Mouse (Mus musculus) midbrain, embryonic 14.5 days (tissue): ENCODE measurements at regions not wholly inside any gene's neighbourhood (a gene's known extent, or its start where the extent isn't known, plus 50 kb on each side); places are given as distances from the start of the nearest gene placed in this dataset.
"Not testable (repeated sequence)": the region's sequence is repeated elsewhere in the genome, so short reads cannot be mapped to it uniquely, and the experiment has no call there.

Experiments used
- ATAC-seq: fragments of 200-750 bp; cut with Nextera tagmentation; 2 replicates; pipeline ENCODE4 v1.8.0; 2017; ENCODE audit warnings: moderate number of reproducible peaks, moderate library complexity; ENCODE audit not compliant: low FRiP score, low TSS enrichment
- DNase-seq: peaks from one replicate; pipeline ENCODE4 v3.0.0-alpha.2; 2015
- H3K27ac ChIP-seq: fragments of 300-500 bp; sonication (generic); replicated peaks from 2 replicates; pipeline ENCODE4 v1.5.1; 2014; ENCODE audit warnings: mild to moderate bottlenecking, low read depth, low read length, moderate library complexity
- H3K27me3 ChIP-seq: fragments of 300-500 bp; sonication (generic); 2 replicates; pipeline ENCODE4 v1.6.1; 2014; ENCODE audit warnings: low read length, control low read depth, mixed read lengths; ENCODE audit not compliant: control insufficient read depth, insufficient read depth
- H3K36me3 ChIP-seq: fragments of 300-500 bp; sonication (generic); 2 replicates; pipeline ENCODE4 v1.6.1; 2014; ENCODE audit warnings: low read length, control low read depth; ENCODE audit not compliant: control insufficient read depth, insufficient read depth
- H3K4me1 ChIP-seq: fragments of 300-500 bp; sonication (generic); 2 replicates; pipeline ENCODE4 v1.6.1; 2014; ENCODE audit warnings: mild to moderate bottlenecking, antibody characterized with exemption, low read length, control low read depth; ENCODE audit not compliant: control insufficient read depth, insufficient read depth
- H3K4me2 ChIP-seq: fragments of 300-500 bp; sonication (generic); 2 replicates; pipeline ENCODE4 v1.6.1; 2014; ENCODE audit warnings: mild to moderate bottlenecking, low read length, moderate library complexity
- H3K4me3 ChIP-seq: fragments of 300-500 bp; sonication (generic); replicated peaks from 2 replicates; pipeline ENCODE4 v1.5.1; 2014; ENCODE audit warnings: low read depth, low read length
- H3K9ac ChIP-seq: fragments of 300-500 bp; sonication (generic); replicated peaks from 2 replicates; pipeline ENCODE4 v1.6.1; 2014; ENCODE audit warnings: mild to moderate bottlenecking, low read length, moderate library complexity
- H3K9me3 ChIP-seq: fragments of 300-500 bp; sonication (generic); 2 replicates; pipeline ENCODE4 v1.6.1; 2016; ENCODE audit warnings: low read length, control low read depth, mixed read lengths; ENCODE audit not compliant: control insufficient read depth
- WGBS: fragments of 180-500 bp; shearing (Covaris S2); extraction: QIAGEN DNeasy Blood & Tissue Kit; methylation state at CpG from one replicate; pipeline ENCODE4 v1.1.7; 2014; 5-methylcytosine and 5-hydroxymethylcytosine counted together

DNA sequence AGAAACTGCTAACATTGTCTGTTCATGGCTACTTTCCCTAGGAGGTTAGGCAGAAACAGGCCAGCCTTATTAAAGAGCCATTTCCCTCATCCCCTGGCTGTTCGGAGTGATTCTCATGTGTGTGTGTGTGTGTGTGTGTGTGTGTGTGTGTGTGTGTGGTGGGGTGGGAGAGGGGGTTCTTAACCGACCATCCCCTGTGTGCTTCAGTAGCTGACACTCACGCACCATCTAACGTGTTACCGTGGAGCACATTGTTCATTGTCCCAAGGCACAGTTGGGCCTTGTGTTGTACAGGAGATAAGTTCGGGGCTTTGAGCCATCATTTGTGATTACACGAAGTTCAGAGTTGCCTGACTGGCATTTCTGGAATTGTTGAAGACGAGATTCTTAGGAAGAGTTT is 97.8 kb upstream of the Arl4c start:
- H3K9me3 ChIP-seq: no peaks in the 10 kb centered on the region
- no peak overlapping the region for H3K4me3 ChIP-seq
- 13% methylated on average over 8 of the region's 8 CpGs for WGBS
- H3K27me3 ChIP-seq: no peaks in the 10 kb centered on the region
- H3K4me1 ChIP-seq: peaks cover 16% of the 10 kb centered on the region; the same call in 1 of the 2 replicates
- no peak overlapping the region for H3K9ac ChIP-seq
- no peaks in the 10 kb centered on the region for H3K36me3 ChIP-seq
- DNase-seq: peak; percentile 24
- no peak for ATAC-seq
- no peak overlapping the region for H3K27ac ChIP-seq
- H3K4me2 ChIP-seq: no peak overlapping the region

DNA sequence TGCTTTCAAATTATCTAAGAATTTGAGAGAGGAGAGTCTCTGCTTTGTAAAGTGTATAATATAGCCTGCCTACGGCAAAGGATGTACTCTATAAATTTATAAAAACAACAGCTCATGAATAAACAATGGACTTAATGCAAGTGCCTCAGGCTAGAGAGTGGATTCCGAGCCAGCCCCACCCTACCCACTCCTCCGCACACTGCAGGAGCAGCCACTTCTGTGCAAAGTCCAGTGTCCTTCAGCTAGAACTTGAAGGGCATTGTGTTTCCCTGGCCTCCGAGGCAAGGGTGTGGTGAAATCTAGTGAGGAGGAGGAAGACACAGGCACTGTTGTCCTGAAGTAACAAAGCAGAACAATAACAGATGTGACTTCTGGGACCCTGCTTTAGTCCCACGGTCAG is 98.4 kb upstream of the Arl4c start:
- H3K27ac ChIP-seq: no peak overlapping the region
- no peaks in the 10 kb centered on the region for H3K27me3 ChIP-seq
- 33% methylated on average over 5 of the region's 5 CpGs for WGBS
- no peak overlapping the region for H3K4me2 ChIP-seq
- H3K36me3 ChIP-seq: no peaks in the 10 kb centered on the region
- DNase-seq (peak; percentile 39), ATAC-seq (no peak)
- H3K9ac ChIP-seq: no peak overlapping the region
- peaks cover 16% of the 10 kb centered on the region; the same call in 1 of the 2 replicates for H3K4me1 ChIP-seq
- no peak overlapping the region for H3K4me3 ChIP-seq
- H3K9me3 ChIP-seq: no peaks in the 10 kb centered on the region

DNA sequence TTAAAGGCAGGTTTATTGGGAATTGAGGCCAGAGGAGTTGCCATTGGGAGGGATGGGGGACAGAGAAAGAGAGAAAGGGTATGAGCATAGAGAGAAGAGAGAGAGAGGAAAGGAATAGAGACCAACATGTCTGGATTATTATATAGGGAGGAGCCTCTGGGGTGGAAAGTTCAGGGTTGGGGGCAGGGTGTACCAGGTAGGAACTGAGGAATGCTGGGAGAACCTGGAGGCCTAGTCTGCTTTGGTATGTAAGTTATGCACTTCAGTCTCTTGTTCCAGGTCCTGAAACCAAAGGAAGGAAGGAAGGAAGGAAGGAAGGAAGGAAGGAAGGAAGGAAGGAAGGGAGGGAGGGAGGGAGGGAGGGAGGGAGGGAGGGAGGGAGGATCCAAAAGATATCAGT is 99.1 kb upstream of the Arl4c start:
- DNase-seq, H3K4me3 ChIP-seq, H3K9me3 ChIP-seq, H3K36me3 ChIP-seq, ATAC-seq, H3K4me2 ChIP-seq, H3K27me3 ChIP-seq, H3K9ac ChIP-seq, H3K27ac ChIP-seq: not testable (repeated sequence)
- H3K4me1 ChIP-seq: peaks cover 16% of the 10 kb centered on the region; the same call in 1 of the 2 replicates

DNA sequence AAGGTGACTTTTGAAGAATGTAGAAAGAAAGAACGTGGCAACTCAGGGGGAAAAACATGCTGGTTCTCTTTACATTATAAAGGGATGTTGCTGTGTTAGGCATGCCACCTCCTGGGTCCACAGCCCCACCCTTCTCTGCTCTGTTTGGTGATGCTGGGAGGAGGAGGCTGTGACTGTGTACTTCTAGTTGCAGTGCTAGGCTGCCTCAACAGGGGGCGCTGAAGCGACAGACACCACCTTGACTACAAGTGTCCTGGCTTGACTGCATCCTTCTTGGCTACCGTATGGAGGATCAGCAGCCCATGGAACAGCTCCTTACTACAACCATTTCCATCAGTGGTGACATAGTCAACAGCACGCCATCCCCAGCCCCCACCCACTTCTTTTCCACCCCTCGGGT is 104.9 kb upstream of the Arl4c start:
- no peak for DNase-seq

DNA sequence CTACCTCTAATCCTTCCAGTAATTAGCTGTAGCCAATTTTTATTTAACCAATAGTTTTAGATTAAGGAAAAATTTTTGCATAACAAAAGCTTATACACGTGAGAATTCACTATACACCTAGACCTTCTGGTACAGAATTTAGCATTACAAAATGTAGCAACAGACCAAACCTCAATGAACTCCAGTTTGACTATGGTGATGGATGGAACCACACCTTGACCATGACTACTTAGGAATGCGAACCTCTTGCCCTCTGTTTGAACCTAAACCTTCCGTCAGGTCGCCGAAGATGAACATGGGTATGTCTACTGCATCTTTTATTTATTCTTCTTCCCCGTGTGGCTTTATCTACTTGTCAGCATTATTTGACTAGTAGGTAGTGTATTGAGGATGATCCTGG is 105.9 kb upstream of the Arl4c start:
- Histone ChIP-seq H3K9me3 (no peaks in the 10 kb centered on the region), H3K4me3 (no peak overlapping the region), H3K4me2 (no peak overlapping the region), H3K27ac (no peak overlapping the region), H3K4me1 (0 out of 2 replicates have a peak, but pooled peaks cover 3% of the 10 kb centered on the region), H3K9ac (no peak overlapping the region), H3K36me3 (no peaks in the 10 kb centered on the region), H3K27me3 (no peaks in the 10 kb centered on the region)
- ATAC-seq (no peak), DNase-seq (no peak)
- 91% methylated on average over 6 of the region's 6 CpGs for WGBS

More for the DNA sequence above, 104.9 kb upstream of the Arl4c start:
- no peaks in the 10 kb centered on the region for H3K36me3 ChIP-seq
- WGBS: 59% methylated on average over 6 of the region's 6 CpGs
- no peaks in the 10 kb centered on the region for H3K27me3 ChIP-seq
- no peak for ATAC-seq
- H3K27ac ChIP-seq: no peak overlapping the region
- no peaks in the 10 kb centered on the region for H3K9me3 ChIP-seq
- H3K9ac ChIP-seq: no peak overlapping the region
- H3K4me1 ChIP-seq: no peaks in the 10 kb centered on the region
- H3K4me3 ChIP-seq: no peak overlapping the region
- no peak overlapping the region for H3K4me2 ChIP-seq

DNA sequence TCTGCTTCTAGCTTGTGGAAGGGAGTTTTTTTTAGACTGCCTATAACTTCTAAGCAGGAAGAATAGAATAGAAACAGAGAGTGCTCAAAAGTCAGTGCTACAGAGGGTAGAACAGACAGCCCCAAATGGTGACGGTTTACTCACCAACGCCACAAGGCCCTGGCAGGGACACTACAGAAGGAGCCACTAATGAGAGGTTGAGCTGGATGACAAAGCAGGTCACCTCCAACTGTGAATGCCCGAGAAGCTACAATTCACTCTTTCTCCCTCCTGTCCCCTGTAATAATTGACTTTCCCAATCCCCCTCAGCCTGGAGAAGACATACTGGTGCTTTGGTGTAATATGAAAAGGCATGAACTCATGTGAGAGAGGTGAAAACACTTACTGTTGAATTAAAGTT is 106.5 kb upstream of the Arl4c start:
- Histone ChIP-seq H3K4me3 (no peak overlapping the region), H3K9ac (no peak overlapping the region), H3K27ac (no peak overlapping the region), H3K36me3 (no peaks in the 10 kb centered on the region), H3K27me3 (no peaks in the 10 kb centered on the region), H3K9me3 (no peaks in the 10 kb centered on the region), H3K4me2 (no peak overlapping the region), H3K4me1 (peaks cover 9% of the 10 kb centered on the region; the same call in 1 of the 2 replicates)
- DNase-seq: no peak
- WGBS: 57% methylated on average over 3 of the region's 3 CpGs
- ATAC-seq: no peak

DNA sequence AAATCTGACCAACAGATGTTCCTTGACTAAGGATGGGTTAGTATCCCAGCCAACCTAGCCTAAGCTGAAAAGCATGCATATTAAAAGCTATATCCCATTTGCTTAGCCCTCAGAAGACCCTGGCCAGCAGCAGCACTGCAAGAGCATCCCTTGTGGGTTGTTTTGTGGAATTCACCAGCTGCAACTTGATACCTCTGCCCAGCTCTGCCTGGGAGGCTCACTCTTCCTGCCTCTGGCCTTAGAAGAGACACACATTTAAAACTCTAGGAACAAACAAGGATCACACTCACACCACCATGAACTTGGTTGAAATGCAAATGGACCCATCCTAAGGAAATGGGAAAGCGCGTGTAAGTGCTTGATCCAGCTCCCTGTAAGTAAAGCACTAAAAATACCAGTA is 107.7 kb upstream of the Arl4c start:
- DNase-seq (no peak), ATAC-seq (no peak)
- H3K9ac ChIP-seq: no peak overlapping the region
- no peaks in the 10 kb centered on the region for H3K9me3 ChIP-seq
- no peaks in the 10 kb centered on the region for H3K27me3 ChIP-seq
- no peak overlapping the region for H3K4me3 ChIP-seq
- no peaks in the 10 kb centered on the region for H3K36me3 ChIP-seq
- H3K27ac ChIP-seq: no peak overlapping the region
- H3K4me1 ChIP-seq: peaks cover 13% of the 10 kb centered on the region; the same call in 1 of the 2 replicates
- no peak overlapping the region for H3K4me2 ChIP-seq
- WGBS: 63% methylated on average over 2 of the region's 2 CpGs

DNA sequence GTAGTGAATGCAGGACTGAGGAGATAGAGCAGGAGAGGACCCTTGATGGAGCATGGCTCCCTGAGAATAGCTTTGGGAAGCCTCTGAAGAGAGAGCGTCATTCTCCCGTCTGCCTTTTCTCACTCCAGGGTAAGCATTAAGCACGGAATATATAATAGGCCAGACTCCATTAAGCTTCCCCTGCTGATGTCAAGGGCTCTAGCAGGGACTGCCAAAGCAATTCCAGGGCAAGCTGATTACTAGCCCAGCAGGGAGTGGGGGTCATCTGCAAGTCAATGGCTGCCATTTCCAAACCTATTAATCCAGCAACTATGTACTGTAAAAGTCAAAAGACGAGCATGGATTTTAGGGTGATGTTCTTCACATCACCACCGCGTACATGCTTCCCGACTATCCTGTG is 111.2 kb upstream of the Arl4c start:
- no peak overlapping the region for H3K9ac ChIP-seq
- H3K9me3 ChIP-seq: no peaks in the 10 kb centered on the region
- peaks cover 13% of the 10 kb centered on the region; the same call in 1 of the 2 replicates for H3K4me1 ChIP-seq
- H3K36me3 ChIP-seq: no peaks in the 10 kb centered on the region
- no peak overlapping the region; the same call in 1 of the 2 replicates for H3K27ac ChIP-seq
- ATAC-seq (peak; percentile 57; the same call in 1 of the 2 replicates), DNase-seq (peak; percentile 58)
- H3K4me3 ChIP-seq: no peak overlapping the region
- no peak overlapping the region for H3K4me2 ChIP-seq
- 25% methylated on average over 7 of the region's 7 CpGs for WGBS
- H3K27me3 ChIP-seq: no peaks in the 10 kb centered on the region

DNA sequence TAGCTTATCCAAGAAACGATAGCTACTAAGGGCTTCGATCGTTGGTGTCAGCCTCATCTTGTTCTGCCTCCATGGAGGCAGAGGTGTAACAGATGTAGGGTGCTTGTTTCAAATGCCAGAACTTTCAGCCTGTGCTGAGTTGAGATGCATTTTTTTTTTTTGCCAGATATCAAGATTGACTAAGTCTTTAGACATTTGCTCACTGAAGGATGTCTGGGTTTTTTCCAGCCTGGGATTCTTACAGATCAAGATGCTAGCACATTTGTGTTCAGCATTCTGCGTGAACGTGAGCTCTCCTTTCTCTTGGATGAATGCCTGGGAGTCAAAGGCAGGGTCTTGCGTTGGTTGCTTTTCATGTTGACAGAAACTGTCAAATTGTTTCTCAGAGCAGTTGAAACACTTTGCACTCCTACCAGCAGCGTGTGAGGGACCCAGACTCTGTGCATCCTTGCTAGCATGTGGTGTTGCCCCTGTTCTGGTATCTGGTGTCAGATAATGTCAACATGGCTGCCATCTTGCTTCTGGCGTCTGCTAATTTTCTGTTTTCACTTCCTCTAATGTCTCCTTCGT is 114.4 kb upstream of the Arl4c start:
- Histone ChIP-seq H3K4me3 (no peak overlapping the region), H3K4me1 (peaks cover 13% of the 10 kb centered on the region; the same call in 1 of the 2 replicates), H3K4me2 (no peak overlapping the region), H3K27me3 (no peaks in the 10 kb centered on the region), H3K36me3 (no peaks in the 10 kb centered on the region), H3K9ac (no peak overlapping the region), H3K9me3 (no peaks in the 10 kb centered on the region), H3K27ac (no peak overlapping the region)
- WGBS: 85% methylated on average over 9 of the region's 9 CpGs
- no peak for ATAC-seq
- no peak for DNase-seq
